Mouse (Mus musculus): Measurements from ENCODE around the gene Dock10. TPM values are rescaled to one million over a fixed set of nuclear protein-coding genes. Genes with fewer than 3 reads are reported as not detected.

Dock10 gene
- total and polyA plus RNA-seq, 2 experiments, result 1.0 to 6.8 TPM

GRCm38 (mm10) chr1:80619100-80619499, 139.2 kb downstream of the Dock10 start:
- Histone ChIP-seq H3K79me2 (ENCODE audit: control insufficient read depth, insufficient read depth, low read length) (no peaks in the 10 kb centered on the region), H3K4me1 (ENCODE audit: control insufficient read depth, insufficient read depth, low read length) (no peaks in the 10 kb centered on the region; the same call in 1 of the 2 replicates), H3K27ac (replicated peaks; ENCODE audit: insufficient read depth, low read depth, low read length) (no peak overlapping the region), H3K27me3 (ENCODE audit: control insufficient read depth, insufficient read depth, low read length) (no peaks in the 10 kb centered on the region), H3K9ac (ENCODE audit: low read depth, low read length) (no peak overlapping the region), H3K4me3 (ENCODE audit: insufficient read depth, low read depth, low read length) (no peak overlapping the region), H3K36me3 (ENCODE audit: control insufficient read depth, insufficient read depth, low read length) (no peaks in the 10 kb centered on the region)
- DNase-seq (ENCODE audit: extremely low read depth, low read depth, low spot score), result no peak
- no peak for TF ChIP-seq POLR2A (IDR thresholded peaks at IDR 0.05; ENCODE audit: extremely low read depth, insufficient read depth, low read length)
- TF ChIP-seq CTCF (IDR thresholded peaks at IDR 0.05; ENCODE audit: low read depth, low read length), result no peak
- 72% methylated on average over 2 of the region's 2 CpGs for WGBS

DNA sequence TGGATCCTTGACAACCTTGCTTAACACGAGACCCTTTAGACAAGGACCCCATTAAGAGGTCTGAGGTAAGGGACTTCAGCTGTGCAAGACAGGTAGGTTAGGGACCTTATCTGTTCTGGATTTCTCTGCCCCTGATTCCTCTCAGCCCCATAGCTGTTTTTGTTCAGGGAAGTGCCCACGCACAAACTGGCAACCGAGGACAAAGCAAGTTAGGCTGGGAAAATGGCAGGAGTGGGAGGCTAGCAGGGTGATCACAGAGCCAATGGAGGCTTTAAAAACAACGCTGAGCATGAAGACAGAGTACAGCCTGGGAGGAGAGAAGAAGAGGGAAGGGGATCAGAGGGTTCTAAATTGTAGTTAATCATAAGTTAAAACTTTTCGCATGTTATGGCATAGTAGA, 141.7 kb downstream of the Dock10 start:
- no peaks in the 10 kb centered on the region for H3K79me2 ChIP-seq (ENCODE audit: control insufficient read depth, insufficient read depth, low read length)
- WGBS, result 79% methylated on average over 5 of the region's 5 CpGs
- H3K36me3 ChIP-seq (ENCODE audit: control insufficient read depth, insufficient read depth, low read length), result no peaks in the 10 kb centered on the region
- no peak overlapping the region for H3K27ac ChIP-seq (replicated peaks; ENCODE audit: insufficient read depth, low read depth, low read length)
- H3K9ac ChIP-seq (ENCODE audit: low read depth, low read length), result no peak overlapping the region
- DNase-seq (ENCODE audit: extremely low read depth, low read depth, low spot score), result no peak
- no peaks in the 10 kb centered on the region for H3K27me3 ChIP-seq (ENCODE audit: control insufficient read depth, insufficient read depth, low read length)
- no peaks in the 10 kb centered on the region; the same call in 1 of the 2 replicates for H3K4me1 ChIP-seq (ENCODE audit: control insufficient read depth, insufficient read depth, low read length)
- H3K4me3 ChIP-seq (ENCODE audit: insufficient read depth, low read depth, low read length), result no peak overlapping the region
- TF ChIP-seq POLR2A (IDR thresholded peaks at IDR 0.05; ENCODE audit: extremely low read depth, insufficient read depth, low read length) (no peak), CTCF (IDR thresholded peaks at IDR 0.05; ENCODE audit: low read depth, low read length) (no peak)

DNA sequence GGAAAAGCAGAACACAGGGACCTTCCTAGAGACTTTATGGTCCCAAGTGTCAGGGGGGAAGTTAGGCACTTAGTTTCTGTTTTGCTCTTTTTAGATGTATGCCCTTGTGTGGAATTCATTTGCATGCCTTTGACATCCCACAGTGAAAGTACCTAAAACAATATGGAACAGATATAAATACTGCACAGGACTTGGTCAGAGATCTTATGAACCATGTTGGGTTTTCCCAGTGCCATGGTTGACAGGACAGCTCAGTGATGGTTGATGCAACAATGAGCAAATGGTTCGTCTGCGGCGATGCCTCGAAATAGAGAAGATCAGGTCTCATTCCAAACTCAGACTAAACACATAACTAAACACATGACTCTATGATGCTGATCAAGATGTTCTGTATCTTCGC, 143.6 kb downstream of the Dock10 start:
- H3K36me3 ChIP-seq (ENCODE audit: control insufficient read depth, insufficient read depth, low read length), result no peaks in the 10 kb centered on the region
- H3K27ac ChIP-seq (replicated peaks; ENCODE audit: insufficient read depth, low read depth, low read length), result no peak overlapping the region
- no peak overlapping the region for H3K4me3 ChIP-seq (ENCODE audit: insufficient read depth, low read depth, low read length)
- TF ChIP-seq CTCF (IDR thresholded peaks at IDR 0.05; ENCODE audit: low read depth, low read length) (no peak), POLR2A (IDR thresholded peaks at IDR 0.05; ENCODE audit: extremely low read depth, insufficient read depth, low read length) (no peak)
- H3K27me3 ChIP-seq (ENCODE audit: control insufficient read depth, insufficient read depth, low read length), result no peaks in the 10 kb centered on the region
- H3K79me2 ChIP-seq (ENCODE audit: control insufficient read depth, insufficient read depth, low read length), result no peaks in the 10 kb centered on the region
- H3K4me1 ChIP-seq (ENCODE audit: control insufficient read depth, insufficient read depth, low read length), result no peaks in the 10 kb centered on the region; the same call in 1 of the 2 replicates
- peak; percentile 22 for DNase-seq (ENCODE audit: extremely low read depth, low read depth, low spot score)
- WGBS, result 87% methylated on average over 5 of the region's 5 CpGs
- H3K9ac ChIP-seq (ENCODE audit: low read depth, low read length), result no peak overlapping the region

- H3K9ac ChIP-seq (ENCODE audit: low read depth, low read length), result no peak overlapping the region
- 64% methylated on average over 4 of the region's 4 CpGs for WGBS
- no peaks in the 10 kb centered on the region for H3K79me2 ChIP-seq (ENCODE audit: control insufficient read depth, insufficient read depth, low read length)
- TF ChIP-seq CTCF (IDR thresholded peaks at IDR 0.05; ENCODE audit: low read depth, low read length), result no peak
- no peak for TF ChIP-seq POLR2A (IDR thresholded peaks at IDR 0.05; ENCODE audit: extremely low read depth, insufficient read depth, low read length)
- no peak for DNase-seq (ENCODE audit: extremely low read depth, low read depth, low spot score)
- no peaks in the 10 kb centered on the region for H3K36me3 ChIP-seq (ENCODE audit: control insufficient read depth, insufficient read depth, low read length)
- H3K4me3 ChIP-seq (ENCODE audit: insufficient read depth, low read depth, low read length), result no peak overlapping the region
- H3K27ac ChIP-seq (replicated peaks; ENCODE audit: insufficient read depth, low read depth, low read length), result no peak overlapping the region
- no peaks in the 10 kb centered on the region for H3K27me3 ChIP-seq (ENCODE audit: control insufficient read depth, insufficient read depth, low read length)
- H3K4me1 ChIP-seq (ENCODE audit: control insufficient read depth, insufficient read depth, low read length), result no peaks in the 10 kb centered on the region; the same call in 1 of the 2 replicates
These were observed 144.8 kb downstream of the Dock10 start for GRCm38 (mm10) chr1:80613395-80614011.

- Histone ChIP-seq H3K27me3 (ENCODE audit: control insufficient read depth, insufficient read depth, low read length) (no peaks in the 10 kb centered on the region), H3K36me3 (ENCODE audit: control insufficient read depth, insufficient read depth, low read length) (no peaks in the 10 kb centered on the region), H3K9ac (ENCODE audit: low read depth, low read length) (no peak overlapping the region), H3K4me1 (ENCODE audit: control insufficient read depth, insufficient read depth, low read length) (no peaks in the 10 kb centered on the region), H3K79me2 (ENCODE audit: control insufficient read depth, insufficient read depth, low read length) (no peaks in the 10 kb centered on the region), H3K4me3 (ENCODE audit: insufficient read depth, low read depth, low read length) (no peak overlapping the region), H3K27ac (replicated peaks; ENCODE audit: insufficient read depth, low read depth, low read length) (no peak overlapping the region)
- TF ChIP-seq CTCF (IDR thresholded peaks at IDR 0.05; ENCODE audit: low read depth, low read length) (no peak), POLR2A (IDR thresholded peaks at IDR 0.05; ENCODE audit: extremely low read depth, insufficient read depth, low read length) (no peak)
- DNase-seq (ENCODE audit: extremely low read depth, low read depth, low spot score), result no peak
- WGBS, result 75% methylated on average over 4 of the region's 4 CpGs
These were observed 150.8 kb downstream of the Dock10 start for GRCm38 (mm10) chr1:80607546-80607945.

DNA sequence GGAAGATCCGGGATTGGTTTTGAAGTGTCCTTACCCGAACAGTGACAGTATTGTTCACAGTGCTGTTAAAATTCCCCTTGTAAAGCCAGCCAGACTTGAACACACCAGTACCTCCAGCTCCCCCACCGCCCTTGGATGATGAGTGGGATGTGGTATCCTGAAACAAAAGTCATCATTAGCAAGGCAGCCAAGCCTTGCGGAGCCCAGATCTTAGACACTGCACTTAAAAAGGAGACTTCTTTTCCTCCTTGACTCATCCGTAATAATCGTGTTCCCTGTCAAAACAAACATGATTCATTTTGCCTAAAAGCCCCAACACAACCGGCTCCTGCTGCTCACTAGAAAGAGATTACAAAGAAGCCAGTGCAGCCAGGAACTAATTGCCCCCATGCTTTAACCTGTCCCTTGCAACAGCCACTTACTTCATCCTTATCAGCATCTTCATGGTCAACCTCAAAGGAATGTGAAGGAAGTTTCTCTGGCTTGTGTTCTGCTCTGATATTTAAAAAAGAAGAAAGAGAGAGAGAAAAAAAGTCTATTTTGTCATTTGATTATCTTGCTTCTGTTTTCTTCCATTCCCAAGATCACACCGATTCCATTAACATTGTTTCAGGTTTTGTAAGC, 152.1 kb downstream of the Dock10 start:
- TF ChIP-seq CTCF (IDR thresholded peaks at IDR 0.05; ENCODE audit: low read depth, low read length) (no peak), POLR2A (IDR thresholded peaks at IDR 0.05; ENCODE audit: extremely low read depth, insufficient read depth, low read length) (no peak)
- no peak for DNase-seq (ENCODE audit: extremely low read depth, low read depth, low spot score)
- WGBS, result 71% methylated on average over 8 of the region's 8 CpGs

More for the DNA sequence above, 152.1 kb downstream of the Dock10 start:
- Histone ChIP-seq H3K4me1 (ENCODE audit: control insufficient read depth, insufficient read depth, low read length) (no peaks in the 10 kb centered on the region), H3K36me3 (ENCODE audit: control insufficient read depth, insufficient read depth, low read length) (no peaks in the 10 kb centered on the region), H3K27ac (replicated peaks; ENCODE audit: insufficient read depth, low read depth, low read length) (no peak overlapping the region), H3K79me2 (ENCODE audit: control insufficient read depth, insufficient read depth, low read length) (no peaks in the 10 kb centered on the region), H3K27me3 (ENCODE audit: control insufficient read depth, insufficient read depth, low read length) (no peaks in the 10 kb centered on the region), H3K9ac (ENCODE audit: low read depth, low read length) (no peak overlapping the region), H3K4me3 (ENCODE audit: insufficient read depth, low read depth, low read length) (no peak overlapping the region)
